Mouse (Mus musculus) gonadal fat pad, adult 2 months (tissue): Measurements from ENCODE around the gene Fam205a4. TPM values are rescaled to one million over a fixed set of nuclear protein-coding genes. Genes with fewer than 3 reads are reported as not detected.
"Not testable (repeated sequence)": the region's sequence is repeated elsewhere in the genome, so short reads cannot be mapped to it uniquely, and the experiment has no call there.

ENCODE experiments used
- DNase-seq: peaks from one replicate; pipeline ENCODE4 v3.0.0-alpha.2; 2012; ENCODE audit warnings: low read depth
- polyA plus RNA-seq: library from polyadenylated mRNA; depleted of rRNA; stranded (reverse); fragments of >200 nt; gene quantifications from 2 replicates; pipeline ENCODE4 v1.2.3, GENCODE M21; 2012; rRNA removed

The Fam205a4 gene
- polyA plus RNA-seq, result 0.10 and 0.20 TPM in 2 replicates

DNA sequence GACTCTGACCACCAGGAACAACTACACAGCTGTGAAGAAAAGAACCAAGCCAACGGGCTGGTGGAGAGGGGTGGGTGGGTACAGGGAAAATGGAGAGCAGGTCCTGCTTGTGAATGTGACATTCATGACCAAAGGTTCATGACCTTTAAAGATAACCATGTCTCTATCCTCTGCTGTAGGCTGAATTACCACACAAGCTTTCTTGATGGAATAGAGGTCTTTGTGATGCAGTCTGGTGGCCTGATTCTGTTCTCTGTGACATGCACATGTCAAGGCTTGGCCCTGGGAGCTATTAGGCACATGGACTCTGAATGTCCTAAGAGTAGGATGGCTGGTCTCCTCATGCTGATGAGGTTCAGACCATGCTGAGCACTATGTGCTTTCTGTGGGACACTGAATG lies at the start of gene Fam205a4:
Gene Fam205a4, plus strand, starts transcription at position 301 of the 400 bp plus-strand sequence.
- DNase-seq, result not testable (repeated sequence)

DNA sequence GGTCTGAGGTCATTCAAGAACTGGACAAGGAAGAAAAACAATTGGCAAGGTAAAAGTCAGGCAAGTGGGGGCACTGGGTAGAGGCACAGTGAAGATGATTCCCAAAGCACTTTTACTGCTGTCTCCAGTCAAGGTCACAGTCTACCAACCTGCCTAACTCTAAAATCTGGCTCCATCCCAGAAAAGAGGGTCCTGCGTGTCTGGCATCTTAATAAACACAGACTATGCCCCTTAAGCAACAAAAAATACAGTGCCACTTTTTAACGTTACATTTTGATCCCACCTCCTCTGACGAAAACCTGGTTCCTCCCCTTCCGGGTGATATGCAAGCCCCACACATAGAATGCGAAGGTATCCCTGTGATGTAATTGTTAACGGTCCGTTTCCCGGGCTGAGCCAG lies 24.6 kb upstream of the Fam205a4 start, which contains the start of gene Gm20878:
Gene Gm20878, plus strand, starts transcription at position 301 of the 400 bp plus-strand sequence.
- not testable (repeated sequence) for DNase-seq

Other genes with a start within 250 kb of the Fam205a4 start
- 77.0 and 98.9 TPM in 2 replicates for gene Dctn3, start 242.9 kb upstream of the Fam205a4 start, polyA plus RNA-seq
- not detected in 2 replicates for gene Arid3c, start 234.9 kb upstream of the Fam205a4 start, polyA plus RNA-seq
- 55.6 and 64.3 TPM in 2 replicates for gene Galt, start 210.8 kb upstream of the Fam205a4 start, polyA plus RNA-seq
- gene Sigmar1, start 209.9 kb upstream of the Fam205a4 start, polyA plus RNA-seq, result 147 and 200 TPM in 2 replicates
- gene Ccl27a, start 191.8 kb upstream of the Fam205a4 start, polyA plus RNA-seq, result 38.8 and 48.3 TPM in 2 replicates
- 15.9 and 18.7 TPM in 2 replicates for gene Gm21541, start 62.4 kb upstream of the Fam205a4 start, polyA plus RNA-seq
- gene Gm20878, start 24.5 kb upstream of the Fam205a4 start, polyA plus RNA-seq, result 1.6 and 3.8 TPM in 2 replicates
- 0.07 and 0.13 TPM in 2 replicates for gene Gm21093, start 68.7 kb downstream of the Fam205a4 start, polyA plus RNA-seq
- not detected in 2 replicates for gene Gm3893, start 125.1 kb downstream of the Fam205a4 start, polyA plus RNA-seq
- gene Gm13304, start 148.8 kb downstream of the Fam205a4 start, polyA plus RNA-seq, result not detected in 2 replicates
- not detected in 2 replicates for gene Gm13306, start 187.4 kb downstream of the Fam205a4 start, polyA plus RNA-seq
- gene Gm13305, start 202.5 kb downstream of the Fam205a4 start, polyA plus RNA-seq, result 0.31 and 1.6 TPM in 2 replicates